Mouse (Mus musculus) small intestine, adult 2 months (tissue): Measurements from ENCODE around the gene Atic. TPM values are rescaled to one million over a fixed set of nuclear protein-coding genes. Genes with fewer than 3 reads are reported as not detected.

Experiments used
- H3K27ac ChIP-seq: fragments of 200-500 bp; 2 replicates; pipeline ENCODE4 v1.5.1; 2012; ENCODE audit warnings: low read depth, low read length, control low read depth, inconsistent platforms; ENCODE audit not compliant: insufficient read depth
- H3K27me3 ChIP-seq: fragments of 200-500 bp; 2 replicates; pipeline ENCODE4 v1.6.1; 2012; ENCODE audit warnings: mild to moderate bottlenecking, moderate library complexity, low read length, inconsistent platforms; ENCODE audit not compliant: control insufficient read depth, insufficient read depth
- H3K36me3 ChIP-seq: fragments of 200-500 bp; 2 replicates; pipeline ENCODE4 v1.6.1; 2012; ENCODE audit warnings: mild to moderate bottlenecking, low read length, control low read depth, inconsistent platforms; ENCODE audit not compliant: control insufficient read depth, insufficient read depth
- H3K4me1 ChIP-seq: fragments of 200-500 bp; 2 replicates; pipeline ENCODE4 v1.6.1; 2012; ENCODE audit warnings: low read length, inconsistent platforms, mixed read lengths; ENCODE audit not compliant: control insufficient read depth, insufficient read depth, insufficient read length
- H3K4me3 ChIP-seq: fragments of 200-500 bp; 2 replicates; pipeline ENCODE4 v1.5.1; 2012; ENCODE audit warnings: low read depth, mild to moderate bottlenecking, control low read depth, inconsistent platforms, low read length, moderate library complexity
- CTCF ChIP-seq: fragments of 200-500 bp; IDR thresholded peaks from 2 replicates; pipeline ENCODE4 v1.5.1; 2012; ENCODE audit warnings: low read depth, mild to moderate bottlenecking, control low read depth, inconsistent platforms, low read length, moderate library complexity, mixed read lengths; ENCODE audit not compliant: insufficient replicate concordance, insufficient read length; ENCODE audit errors: extremely low read depth
- POLR2A ChIP-seq: fragments of 200-500 bp; IDR thresholded peaks from 2 replicates; pipeline ENCODE4 v1.6.1; 2012; ENCODE audit warnings: low read depth, mild to moderate bottlenecking, control low read depth, inconsistent platforms, low read length, moderate library complexity
- WGBS: fragments of 180-500 bp; shearing (Covaris S2); methylation state at CpG from one replicate; pipeline ENCODE4 v1.1.7; 2018; 5-methylcytosine and 5-hydroxymethylcytosine counted together
- polyA plus RNA-seq: library from polyadenylated mRNA; depleted of rRNA; stranded (reverse); fragments of >200 nt; gene quantifications from 2 replicates; pipeline ENCODE4 v1.2.3, GENCODE M21; 2012

Atic gene
- polyA plus RNA-seq, 1 experiment: 13.9 TPM

DNA sequence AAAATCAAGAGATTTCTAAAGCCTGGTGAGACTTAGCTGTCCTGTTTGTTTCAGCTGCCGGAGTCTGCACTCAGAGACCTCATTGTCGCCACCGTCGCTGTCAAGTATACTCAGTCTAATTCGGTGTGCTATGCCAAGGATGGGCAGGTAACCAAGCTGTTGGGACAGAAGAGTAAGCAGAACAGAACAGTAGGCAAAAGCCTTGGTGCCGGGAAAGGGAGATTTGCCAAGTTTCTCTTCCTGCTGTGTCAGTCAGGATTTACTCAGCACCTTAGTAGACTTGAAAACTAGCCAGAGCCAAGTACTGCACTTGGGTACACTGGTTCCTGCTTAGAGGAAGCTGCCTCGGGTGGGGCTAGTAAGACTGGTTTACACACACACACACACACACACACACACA, 19.0 kb downstream of the Atic start:
- peaks cover 55% of the 10 kb centered on the region for H3K36me3 ChIP-seq
- no peaks in the 10 kb centered on the region for H3K27me3 ChIP-seq
- no peaks in the 10 kb centered on the region for H3K4me1 ChIP-seq
- H3K27ac ChIP-seq: no peak overlapping the region
- TF ChIP-seq CTCF (no peak), POLR2A (no peak)
- no peak overlapping the region for H3K4me3 ChIP-seq
- 85% methylated on average over 7 of the region's 7 CpGs for WGBS

DNA sequence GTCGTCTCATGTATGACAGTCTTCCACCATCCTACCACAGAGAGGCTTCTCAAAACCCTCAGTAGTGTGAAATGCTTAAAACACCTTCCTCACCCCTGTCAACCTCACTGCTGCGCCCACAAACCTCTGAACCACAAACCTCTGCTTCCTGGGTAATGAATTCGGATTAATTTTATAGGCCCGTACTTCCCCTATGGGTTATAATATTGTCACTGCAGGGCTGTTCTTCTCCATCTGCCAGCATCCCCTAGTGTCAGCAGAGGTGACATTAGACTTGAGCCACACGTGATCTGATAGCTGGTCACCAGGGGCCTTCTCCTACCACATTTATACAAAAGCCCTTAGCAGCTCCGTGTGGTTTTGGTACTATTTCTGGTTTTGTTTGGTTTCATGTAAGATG, 19.9 kb downstream of the Atic start:
- Histone ChIP-seq H3K4me1 (no peaks in the 10 kb centered on the region), H3K27me3 (no peaks in the 10 kb centered on the region), H3K27ac (no peak overlapping the region), H3K4me3 (no peak overlapping the region), H3K36me3 (peaks cover 48% of the 10 kb centered on the region)
- 83% methylated on average over 6 of the region's 6 CpGs for whole genome bisulfite sequencing
- no peak for TF ChIP-seq POLR2A
- no peak for TF ChIP-seq CTCF

DNA sequence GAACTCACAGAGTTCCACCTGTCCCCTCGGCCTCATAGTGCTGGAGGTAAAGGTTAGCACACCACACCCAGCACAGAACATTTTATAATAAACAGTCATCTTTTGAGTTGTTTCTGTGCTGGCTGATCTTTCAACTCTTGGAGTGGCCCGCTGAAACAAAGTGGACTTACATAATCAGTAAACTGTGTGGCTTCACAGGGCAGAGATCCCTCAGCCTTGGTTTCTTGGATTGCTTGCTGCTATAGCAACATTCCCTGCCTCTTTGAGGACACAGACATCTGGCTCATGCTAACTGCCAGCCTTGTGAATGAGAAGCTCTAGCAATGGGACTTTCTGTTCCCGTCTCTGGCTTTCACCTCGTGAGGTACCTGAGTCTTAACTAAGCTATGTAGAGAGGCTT, 22.6 kb downstream of the Atic start:
- TF ChIP-seq POLR2A: no peak
- no peak for TF ChIP-seq CTCF

DNA sequence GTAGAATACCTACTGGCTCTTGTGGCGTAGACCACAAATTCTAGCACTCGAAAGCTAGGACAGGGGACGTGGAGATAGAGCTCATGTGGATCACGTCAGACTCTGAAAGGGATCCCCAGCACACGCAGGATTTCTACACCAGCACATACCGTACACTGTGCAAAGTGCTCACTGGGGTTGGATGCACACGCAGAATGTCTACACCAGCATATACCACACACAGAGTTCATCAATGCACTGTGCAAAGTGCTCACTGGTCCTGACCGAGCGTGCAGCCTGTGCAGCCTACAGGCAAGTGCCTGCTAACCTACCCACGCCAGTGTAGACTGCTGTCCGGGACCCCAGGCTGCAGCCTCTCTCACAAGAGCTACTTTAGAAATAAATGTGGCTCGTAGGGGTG, 23.5 kb downstream of the Atic start:
- no peak for TF ChIP-seq CTCF
- TF ChIP-seq POLR2A: no peak
- Histone ChIP-seq H3K27me3 (no peaks in the 10 kb centered on the region), H3K27ac (no peak overlapping the region), H3K36me3 (peaks cover 34% of the 10 kb centered on the region), H3K4me1 (no peaks in the 10 kb centered on the region), H3K4me3 (no peak overlapping the region)
- WGBS: 93% methylated on average over 12 of the region's 12 CpGs

More for the DNA sequence above, 22.6 kb downstream of the Atic start:
- no peak overlapping the region for H3K27ac ChIP-seq
- H3K4me3 ChIP-seq: no peak overlapping the region
- WGBS: 66% methylated on average over 4 of the region's 4 CpGs
- H3K36me3 ChIP-seq: peaks cover 37% of the 10 kb centered on the region
- no peaks in the 10 kb centered on the region for H3K4me1 ChIP-seq
- H3K27me3 ChIP-seq: no peaks in the 10 kb centered on the region

DNA sequence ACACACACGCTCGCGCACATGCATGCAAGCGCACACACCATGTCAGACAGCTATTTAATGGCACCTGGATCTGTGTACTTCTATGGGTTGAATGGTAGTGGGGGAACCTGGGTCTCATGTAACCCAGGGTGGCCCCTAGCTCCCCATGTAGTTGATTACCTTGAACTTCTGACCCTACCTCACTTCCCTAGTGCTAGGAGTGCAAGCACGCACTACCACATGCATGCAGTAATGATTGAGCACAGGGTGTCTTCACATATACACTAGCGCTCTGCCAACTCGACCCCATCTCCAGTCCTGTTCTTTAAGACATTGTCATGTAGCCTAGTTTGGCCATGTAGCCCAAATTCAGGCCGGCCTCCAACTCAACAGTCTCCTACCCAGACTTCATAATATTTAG, 26.4 kb downstream of the Atic start:
- H3K4me1 ChIP-seq: no peaks in the 10 kb centered on the region
- TF ChIP-seq CTCF (no peak), POLR2A (no peak)
- WGBS: 95% methylated on average over 8 of the region's 8 CpGs
- no peak overlapping the region for H3K27ac ChIP-seq
- no peaks in the 10 kb centered on the region for H3K27me3 ChIP-seq
- H3K36me3 ChIP-seq: peaks cover 12% of the 10 kb centered on the region
- no peak overlapping the region for H3K4me3 ChIP-seq

DNA sequence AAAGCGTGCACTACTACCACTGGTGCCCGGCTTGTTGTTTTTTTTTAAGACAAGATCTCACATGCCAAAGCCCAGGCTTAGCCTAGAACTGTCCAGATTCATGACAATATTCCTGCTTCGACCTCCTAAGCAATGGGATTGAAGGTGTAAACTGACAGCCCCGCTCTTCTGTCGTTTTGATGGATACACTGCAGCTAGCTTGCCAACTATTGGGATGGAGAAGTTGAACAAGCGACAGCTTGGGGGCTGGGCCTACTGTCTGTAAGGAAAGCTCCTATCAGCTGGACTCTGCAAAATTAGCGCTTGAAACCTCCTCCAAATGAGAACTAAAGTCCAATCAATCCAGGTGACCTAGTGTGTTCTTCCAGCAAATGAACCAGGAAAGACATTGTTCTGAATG, 26.9 kb downstream of the Atic start:
- 85% methylated on average over 7 of the region's 7 CpGs for WGBS

DNA sequence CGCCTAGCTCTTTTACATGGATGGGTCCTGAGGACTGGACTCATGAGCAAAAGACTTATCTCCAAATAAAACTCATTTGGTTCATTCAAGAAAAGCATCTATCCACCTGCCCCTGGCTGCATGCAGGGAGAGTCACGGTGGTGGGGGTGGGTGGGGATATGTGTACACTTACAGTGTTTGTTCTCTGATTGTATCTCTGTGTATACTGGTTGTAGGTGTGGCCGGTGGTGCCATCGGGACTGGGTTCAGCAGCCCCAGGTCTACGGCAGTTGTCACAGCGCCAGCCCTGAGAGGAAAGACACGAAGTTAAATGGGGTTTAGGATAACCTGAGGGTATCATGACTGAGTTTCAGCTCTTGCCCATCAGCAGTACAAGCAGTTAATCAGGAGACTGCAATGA, 29.7 kb downstream of the Atic start:
- 37% methylated on average over 7 of the region's 7 CpGs for WGBS
- H3K27ac ChIP-seq: no peak overlapping the region
- no peaks in the 10 kb centered on the region for H3K27me3 ChIP-seq
- H3K36me3 ChIP-seq: no peaks in the 10 kb centered on the region
- no peak overlapping the region for H3K4me3 ChIP-seq
- no peaks in the 10 kb centered on the region for H3K4me1 ChIP-seq
- TF ChIP-seq CTCF (no peak), POLR2A (no peak)

More for the DNA sequence above, 26.9 kb downstream of the Atic start:
- Histone ChIP-seq H3K4me3 (no peak overlapping the region), H3K27me3 (no peaks in the 10 kb centered on the region), H3K4me1 (no peaks in the 10 kb centered on the region), H3K27ac (no peak overlapping the region), H3K36me3 (peaks cover 8% of the 10 kb centered on the region)
- TF ChIP-seq POLR2A: no peak
- TF ChIP-seq CTCF: no peak

DNA sequence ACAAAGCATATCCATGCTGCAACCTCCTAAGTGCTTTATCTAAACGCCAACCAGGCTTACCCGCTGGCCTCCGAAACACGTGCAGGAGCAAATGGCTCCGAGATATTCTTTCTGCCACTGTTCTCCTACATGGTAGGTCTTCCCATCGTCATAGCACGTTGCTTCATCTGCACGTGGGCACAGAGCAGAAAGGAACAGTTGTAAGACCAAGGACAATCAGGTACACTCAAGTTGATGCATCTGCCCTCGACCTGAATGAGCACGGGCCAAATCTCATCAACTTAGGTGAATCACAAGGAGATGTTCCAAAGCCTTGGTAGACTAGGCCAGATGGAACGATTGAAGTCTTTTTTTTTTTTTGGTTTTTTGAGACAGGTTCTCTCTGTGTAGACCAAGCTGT, 33.1 kb downstream of the Atic start:
- TF ChIP-seq POLR2A (no peak), CTCF (no peak)
- no peaks in the 10 kb centered on the region for H3K4me1 ChIP-seq
- no peaks in the 10 kb centered on the region for H3K27me3 ChIP-seq
- H3K36me3 ChIP-seq: no peaks in the 10 kb centered on the region
- WGBS: 94% methylated on average over 11 of the region's 11 CpGs
- H3K27ac ChIP-seq: no peak overlapping the region
- H3K4me3 ChIP-seq: no peak overlapping the region
